Mouse (Mus musculus): ENCODE measurements at regions not wholly inside any gene's neighbourhood (a gene's known extent, or its start where the extent isn't known, plus 50 kb on each side); places are given as distances from the start of the nearest gene placed in this dataset.

GRCm38 (mm10) chr15:94082369-94082768 is 382.8 kb downstream of the Adamts20 start:
- Histone ChIP-seq H3K9ac (ENCODE audit: low read depth, low read length) (no peak overlapping the region), H3K27ac (ENCODE audit: low read depth, low read length) (no peak overlapping the region), H3K4me3 (ENCODE audit: low read depth, low read length) (no peak overlapping the region), H3K4me2 (no peak overlapping the region), H3K4me1 (replicated peaks; ENCODE audit: control insufficient read depth, insufficient read depth, low read length) (no peaks in the 10 kb centered on the region), H3K9me3 (ENCODE audit: control insufficient read depth, low read length) (no peaks in the 10 kb centered on the region), H3K36me3 (ENCODE audit: control insufficient read depth, insufficient read depth, low read length) (no peaks in the 10 kb centered on the region), H3K27me3 (replicated peaks; ENCODE audit: control insufficient read depth, insufficient read depth, low read length) (no peaks in the 10 kb centered on the region)
- DNase-seq (ENCODE audit: low spot score) (no peak), ATAC-seq (replicated peaks; ENCODE audit: low FRiP score) (no peak)
- 84% methylated on average over 4 of the region's 4 CpGs for WGBS

- Histone ChIP-seq H3K27me3 (replicated peaks; ENCODE audit: control insufficient read depth, insufficient read depth, low read length) (no peaks in the 10 kb centered on the region), H3K4me1 (replicated peaks; ENCODE audit: control insufficient read depth, insufficient read depth, low read length) (no peaks in the 10 kb centered on the region), H3K36me3 (ENCODE audit: control insufficient read depth, insufficient read depth, low read length) (no peaks in the 10 kb centered on the region), H3K9me3 (ENCODE audit: control insufficient read depth, low read length) (no peaks in the 10 kb centered on the region), H3K27ac (ENCODE audit: low read depth, low read length) (no peak overlapping the region), H3K4me2 (no peak overlapping the region), H3K9ac (ENCODE audit: low read depth, low read length) (no peak overlapping the region), H3K4me3 (ENCODE audit: low read depth, low read length) (no peak overlapping the region)
- no peak for DNase-seq (ENCODE audit: low spot score)
- no peak for ATAC-seq (replicated peaks; ENCODE audit: low FRiP score)
- WGBS, result 84% methylated on average over 6 of the region's 6 CpGs
Measured at GRCm38 (mm10) chr15:94077056-94077455, 388.2 kb downstream of the Adamts20 start.

GRCm38 (mm10) chr15:94074161-94074950 is 390.9 kb downstream of the Adamts20 start:
- no peaks in the 10 kb centered on the region for H3K27me3 ChIP-seq (replicated peaks; ENCODE audit: control insufficient read depth, insufficient read depth, low read length)
- WGBS, result 68% methylated on average over 7 of the region's 7 CpGs
- no peaks in the 10 kb centered on the region for H3K36me3 ChIP-seq (ENCODE audit: control insufficient read depth, insufficient read depth, low read length)
- no peak overlapping the region for H3K9ac ChIP-seq (ENCODE audit: low read depth, low read length)
- H3K9me3 ChIP-seq (ENCODE audit: control insufficient read depth, low read length), result no peaks in the 10 kb centered on the region
- no peak overlapping the region for H3K4me3 ChIP-seq (ENCODE audit: low read depth, low read length)
- ATAC-seq (replicated peaks; ENCODE audit: low FRiP score) (no peak), DNase-seq (ENCODE audit: low spot score) (no peak)
- H3K27ac ChIP-seq (ENCODE audit: low read depth, low read length), result no peak overlapping the region
- no peaks in the 10 kb centered on the region for H3K4me1 ChIP-seq (replicated peaks; ENCODE audit: control insufficient read depth, insufficient read depth, low read length)
- no peak overlapping the region for H3K4me2 ChIP-seq

- no peak overlapping the region for H3K4me2 ChIP-seq
- H3K4me3 ChIP-seq (ENCODE audit: low read depth, low read length), result no peak overlapping the region
- H3K27ac ChIP-seq (ENCODE audit: low read depth, low read length), result no peak overlapping the region
- H3K9me3 ChIP-seq (ENCODE audit: control insufficient read depth, low read length), result no peaks in the 10 kb centered on the region
- no peaks in the 10 kb centered on the region for H3K27me3 ChIP-seq (replicated peaks; ENCODE audit: control insufficient read depth, insufficient read depth, low read length)
- H3K36me3 ChIP-seq (ENCODE audit: control insufficient read depth, insufficient read depth, low read length), result no peaks in the 10 kb centered on the region
- no peak for ATAC-seq (replicated peaks; ENCODE audit: low FRiP score)
- WGBS, result 80% methylated on average over 3 of the region's 3 CpGs
- no peak overlapping the region for H3K9ac ChIP-seq (ENCODE audit: low read depth, low read length)
- H3K4me1 ChIP-seq (replicated peaks; ENCODE audit: control insufficient read depth, insufficient read depth, low read length), result no peaks in the 10 kb centered on the region
- DNase-seq (ENCODE audit: low spot score), result no peak
Measured at GRCm38 (mm10) chr15:94067721-94068120, 397.5 kb downstream of the Adamts20 start.

GRCm38 (mm10) chr15:94049638-94050273 is 415.5 kb downstream of the Adamts20 start:
- no peak overlapping the region for H3K9ac ChIP-seq (ENCODE audit: low read depth, low read length)
- no peak overlapping the region for H3K27ac ChIP-seq (ENCODE audit: low read depth, low read length)
- no peaks in the 10 kb centered on the region for H3K36me3 ChIP-seq (ENCODE audit: control insufficient read depth, insufficient read depth, low read length)
- H3K4me3 ChIP-seq (ENCODE audit: low read depth, low read length), result no peak overlapping the region
- no peaks in the 10 kb centered on the region for H3K27me3 ChIP-seq (replicated peaks; ENCODE audit: control insufficient read depth, insufficient read depth, low read length)
- H3K4me1 ChIP-seq (replicated peaks; ENCODE audit: control insufficient read depth, insufficient read depth, low read length), result no peaks in the 10 kb centered on the region
- H3K9me3 ChIP-seq (ENCODE audit: control insufficient read depth, low read length), result no peaks in the 10 kb centered on the region
- DNase-seq (ENCODE audit: low spot score) (no peak), ATAC-seq (replicated peaks; ENCODE audit: low FRiP score) (no peak)
- 51% methylated on average over 5 of the region's 5 CpGs for WGBS
- no peak overlapping the region for H3K4me2 ChIP-seq

GRCm38 (mm10) chr15:94046186-94046585 is 419.0 kb downstream of the Adamts20 start:
- DNase-seq (ENCODE audit: low spot score) (no peak), ATAC-seq (replicated peaks; ENCODE audit: low FRiP score) (no peak)
- H3K27me3 ChIP-seq (replicated peaks; ENCODE audit: control insufficient read depth, insufficient read depth, low read length), result no peaks in the 10 kb centered on the region
- no peak overlapping the region for H3K9ac ChIP-seq (ENCODE audit: low read depth, low read length)
- no peaks in the 10 kb centered on the region for H3K9me3 ChIP-seq (ENCODE audit: control insufficient read depth, low read length)
- H3K4me3 ChIP-seq (ENCODE audit: low read depth, low read length), result no peak overlapping the region
- no peak overlapping the region for H3K4me2 ChIP-seq
- H3K36me3 ChIP-seq (ENCODE audit: control insufficient read depth, insufficient read depth, low read length), result no peaks in the 10 kb centered on the region
- 83% methylated on average over 6 of the region's 6 CpGs for WGBS
- H3K4me1 ChIP-seq (replicated peaks; ENCODE audit: control insufficient read depth, insufficient read depth, low read length), result no peaks in the 10 kb centered on the region
- no peak overlapping the region for H3K27ac ChIP-seq (ENCODE audit: low read depth, low read length)

- Histone ChIP-seq H3K36me3 (ENCODE audit: control insufficient read depth, insufficient read depth, low read length) (no peaks in the 10 kb centered on the region), H3K27me3 (replicated peaks; ENCODE audit: control insufficient read depth, insufficient read depth, low read length) (no peaks in the 10 kb centered on the region), H3K4me3 (ENCODE audit: low read depth, low read length) (no peak overlapping the region), H3K9ac (ENCODE audit: low read depth, low read length) (no peak overlapping the region), H3K27ac (ENCODE audit: low read depth, low read length) (no peak overlapping the region), H3K4me1 (replicated peaks; ENCODE audit: control insufficient read depth, insufficient read depth, low read length) (no peaks in the 10 kb centered on the region), H3K4me2 (no peak overlapping the region), H3K9me3 (ENCODE audit: control insufficient read depth, low read length) (no peaks in the 10 kb centered on the region)
- ATAC-seq (replicated peaks; ENCODE audit: low FRiP score), result no peak
- no peak for DNase-seq (ENCODE audit: low spot score)
- 64% methylated on average over 18 of the region's 18 CpGs for WGBS
Measured at GRCm38 (mm10) chr15:94045131-94045756, 420.0 kb downstream of the Adamts20 start.

GRCm38 (mm10) chr15:94032957-94033356 is 432.3 kb downstream of the Adamts20 start:
- 57% methylated on average over 2 of the region's 2 CpGs for WGBS

More at GRCm38 (mm10) chr15:94032957-94033356, 432.3 kb downstream of the Adamts20 start:
- Histone ChIP-seq H3K27me3 (replicated peaks; ENCODE audit: control insufficient read depth, insufficient read depth, low read length) (no peaks in the 10 kb centered on the region), H3K4me2 (no peak overlapping the region), H3K4me3 (ENCODE audit: low read depth, low read length) (no peak overlapping the region), H3K36me3 (ENCODE audit: control insufficient read depth, insufficient read depth, low read length) (no peaks in the 10 kb centered on the region), H3K9me3 (ENCODE audit: control insufficient read depth, low read length) (no peaks in the 10 kb centered on the region), H3K9ac (ENCODE audit: low read depth, low read length) (no peak overlapping the region), H3K4me1 (replicated peaks; ENCODE audit: control insufficient read depth, insufficient read depth, low read length) (no peaks in the 10 kb centered on the region), H3K27ac (ENCODE audit: low read depth, low read length) (no peak overlapping the region)
- DNase-seq (ENCODE audit: low spot score), result no peak
- ATAC-seq (replicated peaks; ENCODE audit: low FRiP score), result no peak

All from liver, embryonic 11.5 days (tissue).